Mouse (Mus musculus): ENCODE measurements around the gene Apol7a.
"Not testable (repeated sequence)": the region's sequence is repeated elsewhere in the genome, so short reads cannot be mapped to it uniquely, and the experiment has no call there.

DNA sequence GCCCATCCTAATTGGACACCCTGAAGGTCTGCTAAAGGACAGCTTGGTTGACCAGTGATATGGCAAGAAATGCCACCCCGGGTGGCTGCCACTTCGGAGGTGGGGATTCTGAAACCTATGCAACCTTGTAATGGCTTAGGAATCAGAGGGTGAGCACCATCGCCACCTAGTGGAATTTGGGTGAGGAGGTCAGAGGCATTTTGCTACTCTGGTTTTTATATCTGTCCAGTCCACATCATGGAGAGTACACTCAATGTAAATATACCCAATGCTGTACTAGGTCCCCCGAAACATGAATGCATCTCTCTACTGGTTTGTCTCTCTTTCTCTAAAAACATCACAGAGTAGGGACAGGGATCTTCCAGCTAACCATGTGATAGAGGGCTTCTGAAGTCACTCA, 13.8 kb upstream of the Apol7a start:
- TF ChIP-seq CTCF (IDR thresholded peaks at IDR 0.05; ENCODE audit: insufficient read depth, low read length); POLR2A (IDR thresholded peaks at IDR 0.05; ENCODE audit: borderline replicate concordance, extremely low read depth, low read depth, low read length): not testable (repeated sequence)

Measured in lung, adult 2 months (tissue).